Mouse (Mus musculus): ENCODE data around the gene Tmem117.

- TF ChIP-seq CTCF (IDR thresholded peaks at IDR 0.05) (no peak), POLR2A (IDR thresholded peaks at IDR 0.05; ENCODE audit: insufficient read depth, low read depth, low read length) (no peak)
Measured at GRCm38 (mm10) chr15:95137018-95137810, 508.2 kb downstream of the Tmem117 start.

All from heart, adult 2 months (tissue).